Mouse (Mus musculus): ENCODE measurements at regions not wholly inside any gene's neighbourhood (a gene's known extent, or its start where the extent isn't known, plus 50 kb on each side); places are given as distances from the start of the nearest gene placed in this dataset.

DNA sequence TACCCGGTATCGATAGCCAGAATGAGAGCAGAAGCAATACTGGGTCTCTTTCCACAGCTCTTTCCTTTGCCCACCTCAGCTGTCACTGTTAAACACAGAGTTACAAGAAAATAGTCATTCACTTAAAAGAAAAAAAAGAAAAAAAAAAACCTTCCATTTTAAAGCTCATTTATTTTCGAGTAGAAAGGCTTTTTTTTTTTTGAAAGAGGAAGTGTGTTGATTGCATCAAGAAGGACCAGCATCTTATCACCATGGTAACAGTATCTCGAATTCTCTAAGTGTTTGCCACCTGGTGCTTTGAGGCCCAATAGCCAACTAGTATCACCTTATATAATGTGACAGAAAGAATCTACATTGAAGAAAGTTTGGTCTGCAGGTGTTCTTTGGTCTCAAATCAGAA lies 245.5 kb upstream of the Ccdc54 start:
- TF ChIP-seq CTCF (IDR thresholded peaks at IDR 0.05; ENCODE audit: insufficient read depth, low read depth, low read length) (no peak), POLR2A (IDR thresholded peaks at IDR 0.05; ENCODE audit: insufficient read depth, low read depth, low read length) (no peak)

Measured in olfactory bulb, adult 2 months (tissue).